Mouse (Mus musculus): ENCODE results near the gene Gm45261. TPM values are rescaled to one million over a fixed set of nuclear protein-coding genes. Genes with fewer than 3 reads are reported as not detected.

Gm45261 gene
- total and polyA plus RNA-seq, 3 experiments, result not detected

DNA sequence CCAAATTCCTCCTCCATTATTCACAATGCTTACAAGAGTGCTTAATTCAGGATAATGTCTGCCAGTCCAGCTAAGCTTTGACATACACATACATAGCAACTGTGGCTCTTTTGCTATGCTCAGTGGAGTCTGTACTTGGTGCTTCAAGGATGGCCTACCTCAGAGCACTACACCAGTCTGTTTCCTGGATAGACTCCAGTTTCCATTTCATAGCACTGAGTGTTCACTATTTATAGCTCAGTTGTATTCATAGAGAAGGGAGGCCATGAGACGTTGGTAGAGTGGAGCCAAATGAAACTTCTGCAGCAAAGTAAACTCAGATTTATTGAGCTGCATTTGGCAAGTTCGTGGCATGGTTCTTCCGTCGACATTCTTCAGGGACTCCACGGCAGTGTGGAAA, 22.2 kb upstream of the Gm45261 start:
- H3K36me3 ChIP-seq (replicated peaks), result no peaks in the 10 kb centered on the region
- H3K4me1 ChIP-seq (ENCODE audit: insufficient read depth, low read depth, low read length), result no peaks in the 10 kb centered on the region
- H3K27me3 ChIP-seq (ENCODE audit: insufficient read depth, low read length), result no peaks in the 10 kb centered on the region
- DNase-seq (ENCODE audit: low spot score) (no peak), ATAC-seq (ENCODE audit: extremely low read depth, insufficient number of reproducible peaks, low FRiP score, poor library complexity, severe bottlenecking) (no peak)
- H3K9me3 ChIP-seq (replicated peaks), result peaks cover 7% of the 10 kb centered on the region; the same call in 1 of the 2 replicates
- no peak for TF ChIP-seq POLR2AphosphoS5 (IDR thresholded peaks at IDR 0.05; ENCODE audit: insufficient replicate concordance, low read depth, low read length)
- TF ChIP-seq GATA2 (IDR thresholded peaks at IDR 0.05; ENCODE audit: borderline replicate concordance, low read depth, low read length), result no peak
- no peak for TF ChIP-seq TAL1 (conservative IDR thresholded peaks at IDR 0.05; ENCODE audit: low read depth, low read length)
- no peak for TF ChIP-seq GATA1 (IDR thresholded peaks at IDR 0.05; ENCODE audit: borderline replicate concordance, low read length)
- no peak for TF ChIP-seq CTCF (IDR thresholded peaks at IDR 0.05; ENCODE audit: low read depth, low read length)
- H3K4me3 ChIP-seq (ENCODE audit: low read depth, low read length), result no peak overlapping the region

- Histone ChIP-seq H3K36me3 (replicated peaks) (no peaks in the 10 kb centered on the region), H3K9me3 (replicated peaks) (peaks cover 3% of the 10 kb centered on the region; the same call in 1 of the 2 replicates), H3K4me1 (ENCODE audit: insufficient read depth, low read depth, low read length) (no peaks in the 10 kb centered on the region), H3K4me3 (ENCODE audit: low read depth, low read length) (no peak overlapping the region), H3K27me3 (ENCODE audit: insufficient read depth, low read length) (no peaks in the 10 kb centered on the region)
- TF ChIP-seq TAL1 (conservative IDR thresholded peaks at IDR 0.05; ENCODE audit: low read depth, low read length) (no peak), CTCF (IDR thresholded peaks at IDR 0.05; ENCODE audit: low read depth, low read length) (no peak), POLR2AphosphoS5 (IDR thresholded peaks at IDR 0.05; ENCODE audit: insufficient replicate concordance, low read depth, low read length) (no peak), GATA1 (IDR thresholded peaks at IDR 0.05; ENCODE audit: borderline replicate concordance, low read length) (no peak)
- ATAC-seq (ENCODE audit: extremely low read depth, insufficient number of reproducible peaks, low FRiP score, poor library complexity, severe bottlenecking) (no peak), DNase-seq (ENCODE audit: low spot score) (no peak)
Observed at GRCm38 (mm10) chr1:80474942-80475341, 13.7 kb upstream of the Gm45261 start.

- DNase-seq (ENCODE audit: low spot score), result no peak
- peaks cover 3% of the 10 kb centered on the region; the same call in 1 of the 2 replicates for H3K9me3 ChIP-seq (replicated peaks)
- H3K4me1 ChIP-seq (ENCODE audit: insufficient read depth, low read depth, low read length), result no peaks in the 10 kb centered on the region
- H3K4me3 ChIP-seq (ENCODE audit: low read depth, low read length), result no peak overlapping the region
- no peaks in the 10 kb centered on the region for H3K27me3 ChIP-seq (ENCODE audit: insufficient read depth, low read length)
- no peaks in the 10 kb centered on the region for H3K36me3 ChIP-seq (replicated peaks)
- ATAC-seq (ENCODE audit: extremely low read depth, insufficient number of reproducible peaks, low FRiP score, poor library complexity, severe bottlenecking), result no peak
- TF ChIP-seq GATA2 (IDR thresholded peaks at IDR 0.05; ENCODE audit: borderline replicate concordance, low read depth, low read length), result no peak
- TF ChIP-seq TAL1 (conservative IDR thresholded peaks at IDR 0.05; ENCODE audit: low read depth, low read length), result no peak
Observed at GRCm38 (mm10) chr1:80472395-80472794, 11.1 kb upstream of the Gm45261 start.

DNA sequence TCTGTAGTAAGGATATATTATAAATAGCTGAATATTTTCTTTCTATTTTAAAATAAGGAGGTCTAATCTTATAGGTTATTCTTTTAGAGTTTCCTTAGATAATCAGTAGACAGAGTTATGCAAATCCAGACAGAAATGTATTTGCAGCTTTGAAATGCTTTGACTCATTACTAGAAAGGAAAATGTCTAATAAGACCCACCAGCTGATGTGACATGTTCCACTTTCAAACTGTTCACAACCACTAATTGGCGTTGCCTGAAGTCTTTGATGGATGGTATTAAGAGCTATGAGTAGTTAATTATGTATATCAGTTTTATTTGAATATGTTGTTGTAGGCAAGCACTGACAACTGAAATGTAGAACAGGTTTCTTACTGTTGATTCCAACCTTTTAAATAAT, 1.3 kb downstream of the Gm45261 start:
- Histone ChIP-seq H3K36me3 (replicated peaks) (no peaks in the 10 kb centered on the region), H3K9me3 (replicated peaks) (no peaks in the 10 kb centered on the region), H3K4me3 (ENCODE audit: low read depth, low read length) (no peak overlapping the region), H3K27me3 (ENCODE audit: insufficient read depth, low read length) (no peaks in the 10 kb centered on the region), H3K4me1 (ENCODE audit: insufficient read depth, low read depth, low read length) (no peaks in the 10 kb centered on the region)
- TF ChIP-seq CTCF (IDR thresholded peaks at IDR 0.05; ENCODE audit: low read depth, low read length) (no peak), POLR2AphosphoS5 (IDR thresholded peaks at IDR 0.05; ENCODE audit: insufficient replicate concordance, low read depth, low read length) (no peak), GATA1 (IDR thresholded peaks at IDR 0.05; ENCODE audit: borderline replicate concordance, low read length) (no peak), GATA2 (IDR thresholded peaks at IDR 0.05; ENCODE audit: borderline replicate concordance, low read depth, low read length) (no peak), TAL1 (conservative IDR thresholded peaks at IDR 0.05; ENCODE audit: low read depth, low read length) (no peak)
- DNase-seq (ENCODE audit: low spot score) (no peak), ATAC-seq (ENCODE audit: extremely low read depth, insufficient number of reproducible peaks, low FRiP score, poor library complexity, severe bottlenecking) (no peak)

GRCm38 (mm10) chr1:80459477-80459876, 1.8 kb downstream of the Gm45261 start:
- Histone ChIP-seq H3K27me3 (ENCODE audit: insufficient read depth, low read length) (no peaks in the 10 kb centered on the region), H3K9me3 (replicated peaks) (no peaks in the 10 kb centered on the region), H3K4me1 (ENCODE audit: insufficient read depth, low read depth, low read length) (no peaks in the 10 kb centered on the region), H3K4me3 (ENCODE audit: low read depth, low read length) (no peak overlapping the region), H3K36me3 (replicated peaks) (no peaks in the 10 kb centered on the region)
- TF ChIP-seq CTCF (IDR thresholded peaks at IDR 0.05; ENCODE audit: low read depth, low read length) (no peak), GATA2 (IDR thresholded peaks at IDR 0.05; ENCODE audit: borderline replicate concordance, low read depth, low read length) (no peak), POLR2AphosphoS5 (IDR thresholded peaks at IDR 0.05; ENCODE audit: insufficient replicate concordance, low read depth, low read length) (no peak), GATA1 (IDR thresholded peaks at IDR 0.05; ENCODE audit: borderline replicate concordance, low read length) (no peak), TAL1 (conservative IDR thresholded peaks at IDR 0.05; ENCODE audit: low read depth, low read length) (no peak)
- ATAC-seq (ENCODE audit: extremely low read depth, insufficient number of reproducible peaks, low FRiP score, poor library complexity, severe bottlenecking) (no peak), DNase-seq (ENCODE audit: low spot score) (no peak)

GRCm38 (mm10) chr1:80453971-80454370, 7.3 kb downstream of the Gm45261 start:
- TF ChIP-seq CTCF (IDR thresholded peaks at IDR 0.05; ENCODE audit: low read depth, low read length) (no peak), TAL1 (conservative IDR thresholded peaks at IDR 0.05; ENCODE audit: low read depth, low read length) (no peak), POLR2AphosphoS5 (IDR thresholded peaks at IDR 0.05; ENCODE audit: insufficient replicate concordance, low read depth, low read length) (no peak), GATA1 (IDR thresholded peaks at IDR 0.05; ENCODE audit: borderline replicate concordance, low read length) (no peak), GATA2 (IDR thresholded peaks at IDR 0.05; ENCODE audit: borderline replicate concordance, low read depth, low read length) (no peak)
- DNase-seq (ENCODE audit: low spot score) (no peak), ATAC-seq (ENCODE audit: extremely low read depth, insufficient number of reproducible peaks, low FRiP score, poor library complexity, severe bottlenecking) (no peak)
- H3K4me1 ChIP-seq (ENCODE audit: insufficient read depth, low read depth, low read length), result no peaks in the 10 kb centered on the region
- no peaks in the 10 kb centered on the region for H3K36me3 ChIP-seq (replicated peaks)
- H3K4me3 ChIP-seq (ENCODE audit: low read depth, low read length), result no peak overlapping the region
- no peaks in the 10 kb centered on the region for H3K27me3 ChIP-seq (ENCODE audit: insufficient read depth, low read length)
- no peaks in the 10 kb centered on the region for H3K9me3 ChIP-seq (replicated peaks)
